Mouse (Mus musculus): ENCODE measurements around the gene Zscan5b.
"Not testable (repeated sequence)": the region's sequence is repeated elsewhere in the genome, so short reads cannot be mapped to it uniquely, and the experiment has no call there.

Gene Zscan5b

DNA sequence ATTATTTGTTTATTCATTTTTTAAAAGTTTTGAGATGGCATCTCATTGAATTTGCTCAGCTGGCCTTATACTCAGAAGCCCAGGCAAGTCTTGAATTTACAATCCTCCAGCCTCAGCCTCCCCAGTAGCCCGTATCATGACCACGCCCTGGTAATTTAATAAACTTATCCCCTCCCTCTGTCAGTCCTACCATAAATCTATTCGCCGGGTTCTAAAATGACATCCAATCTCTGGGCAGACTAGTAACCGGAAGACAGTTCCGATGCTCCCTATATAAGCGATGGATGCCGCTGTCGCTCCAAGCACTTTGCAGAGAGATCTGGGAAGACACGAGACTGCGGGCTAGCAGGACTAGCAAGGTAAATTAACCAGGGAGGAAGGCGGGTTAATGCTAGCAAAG lies at the start of gene Zscan5b:
Gene Zscan5b, plus strand, starts transcription at position 301 of the 400 bp plus-strand sequence.
- no peak for DNase-seq

DNA sequence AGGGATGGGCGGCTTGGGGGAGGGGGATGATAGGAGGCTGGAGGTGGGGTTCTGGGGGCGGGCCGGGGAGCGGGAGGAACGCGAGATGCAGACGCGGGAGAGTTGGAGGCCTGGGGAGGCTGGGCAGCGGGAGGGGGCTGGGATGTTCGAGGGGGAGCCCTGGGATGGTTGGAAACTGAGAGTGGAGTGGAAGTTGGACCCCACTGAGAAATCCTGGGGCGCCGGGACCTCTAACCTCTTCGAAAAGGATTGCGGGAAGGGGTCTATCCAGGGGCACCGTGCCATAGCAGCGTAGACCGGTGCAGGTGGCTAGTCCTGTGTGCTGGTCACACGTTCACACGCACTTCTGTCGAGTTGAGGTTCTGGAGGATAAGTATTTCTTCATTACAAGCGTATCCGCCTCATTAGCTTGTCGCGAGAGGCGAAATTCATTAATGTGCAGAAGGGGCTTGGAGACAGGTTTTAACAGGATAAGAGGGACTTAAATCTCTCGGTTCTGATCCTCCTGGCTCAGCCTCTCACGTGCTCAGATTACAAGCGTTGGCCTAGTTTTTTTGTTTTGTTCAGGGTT lies 49.3 kb upstream of the Zscan5b start:
- no peak for DNase-seq

DNA sequence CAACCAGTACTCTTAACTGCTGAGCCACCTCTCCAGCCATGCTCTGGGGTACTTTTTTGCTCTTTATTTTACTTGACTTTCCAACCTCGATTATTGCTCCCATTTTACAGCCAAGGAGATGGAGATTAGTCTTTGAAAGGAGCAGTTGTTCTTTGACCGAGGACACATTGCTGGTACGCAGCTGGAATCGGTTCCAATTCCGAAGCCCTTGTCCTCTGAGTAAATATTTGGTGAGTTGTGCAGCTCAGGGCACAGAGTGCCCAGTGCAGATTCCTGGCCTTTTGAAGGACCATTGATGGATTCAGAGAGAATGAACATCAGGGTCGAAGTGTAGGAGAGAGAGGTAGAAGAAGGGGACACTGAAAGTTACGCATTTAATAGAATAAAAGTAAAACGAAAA lies 48.2 kb upstream of the Zscan5b start:
- peak; percentile 87 for DNase-seq

DNA sequence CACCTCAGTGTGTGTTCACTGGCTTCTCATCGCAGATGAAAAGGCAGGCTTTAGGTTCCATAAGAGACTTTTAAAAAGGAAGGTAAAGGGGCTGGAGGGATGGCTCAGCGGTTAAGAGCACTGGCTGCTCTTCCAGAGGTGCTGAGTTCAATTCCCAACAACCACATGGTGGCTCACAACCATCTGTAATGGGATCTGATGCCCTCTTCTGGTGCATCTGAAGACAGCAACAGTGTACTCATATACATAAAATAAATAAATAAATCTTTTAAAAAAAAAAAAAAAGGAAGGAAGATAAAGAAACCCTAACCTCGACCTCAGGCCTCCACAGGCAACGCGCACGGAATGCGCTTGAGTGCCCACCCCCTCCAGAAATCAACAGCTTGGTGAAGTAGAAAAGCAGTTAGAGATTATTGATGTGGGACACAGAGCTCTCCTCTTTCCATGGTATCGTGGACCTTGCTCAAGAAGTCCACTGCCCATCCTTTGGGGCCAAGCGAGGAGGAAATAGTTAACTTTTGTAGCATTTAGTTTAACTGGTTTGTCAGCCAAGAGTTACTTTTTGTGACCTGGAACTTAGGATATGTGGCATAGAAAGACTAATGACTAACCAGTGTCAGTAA lies 47.6 kb upstream of the Zscan5b start:
- DNase-seq = peak; percentile 90

GRCm38 (mm10) chr7:6179013-6179412 lies 43.1 kb upstream of the Zscan5b start:
- DNase-seq = no peak

DNA sequence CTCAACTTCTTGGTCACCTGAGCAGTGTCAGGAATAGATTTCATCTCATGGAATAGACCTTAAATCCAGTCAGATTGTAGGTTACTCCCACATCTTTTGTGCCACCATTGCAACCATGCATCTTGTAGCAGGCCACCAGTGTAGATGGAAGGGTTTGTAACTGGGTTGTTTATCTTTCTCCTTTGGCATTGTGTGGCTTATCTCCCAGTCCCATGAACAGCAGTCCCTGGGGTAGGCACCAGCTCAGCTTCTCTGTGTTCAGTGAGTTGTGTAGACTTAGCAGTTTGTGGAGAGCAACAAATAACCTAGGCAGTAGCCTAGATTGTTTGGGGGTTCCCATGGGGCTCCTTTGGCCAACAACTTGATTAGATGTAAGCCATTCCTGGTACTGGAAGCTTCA lies 39.2 kb upstream of the Zscan5b start:
- DNase-seq = no peak

DNA sequence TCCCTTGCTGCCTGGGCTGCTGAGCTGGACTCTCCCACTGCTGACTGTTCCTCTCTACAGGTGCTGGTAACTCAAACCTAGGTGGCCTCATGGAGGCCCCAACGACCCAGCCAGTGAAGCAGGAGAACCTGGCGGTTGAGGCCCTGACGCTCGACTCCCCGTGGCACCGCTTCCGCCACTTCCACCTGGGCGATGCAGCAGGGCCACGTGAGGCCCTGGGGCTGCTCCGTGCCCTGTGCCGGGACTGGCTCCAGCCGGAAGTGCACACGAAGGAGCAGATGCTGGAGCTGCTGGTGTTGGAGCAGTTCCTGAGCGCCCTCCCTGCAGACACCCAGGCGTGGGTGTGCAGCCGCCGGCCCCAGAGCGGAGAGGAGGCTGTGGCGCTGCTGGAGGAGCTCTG lies 38.3 kb upstream of the Zscan5b start:
- DNase-seq = peak; percentile 80

GRCm38 (mm10) chr7:6184521-6184920 lies 37.6 kb upstream of the Zscan5b start:
- DNase-seq = peak; percentile 86

DNA sequence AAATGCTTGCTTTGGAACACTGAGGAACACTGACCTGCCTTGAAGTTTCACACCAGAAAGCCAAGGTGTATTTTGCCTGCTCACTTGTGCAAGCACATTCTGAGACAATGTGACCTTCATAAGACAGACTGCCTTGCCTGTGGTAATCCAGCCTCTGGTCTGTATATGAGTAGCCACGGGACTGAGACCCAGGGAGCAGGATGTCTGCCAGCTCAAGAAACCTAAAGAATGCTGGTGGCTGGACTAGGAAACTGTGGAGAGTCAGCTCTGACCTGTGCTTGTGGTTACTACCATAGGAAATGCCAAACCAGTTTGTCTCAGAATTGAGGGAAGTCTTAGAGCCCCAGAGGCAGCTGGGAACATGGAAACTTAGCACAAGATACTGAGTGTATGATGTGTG lies 36.7 kb upstream of the Zscan5b start:
- DNase-seq = no peak

- peak; percentile 77 for DNase-seq
Observed at GRCm38 (mm10) chr7:6186176-6186575, 35.9 kb upstream of the Zscan5b start.

DNA sequence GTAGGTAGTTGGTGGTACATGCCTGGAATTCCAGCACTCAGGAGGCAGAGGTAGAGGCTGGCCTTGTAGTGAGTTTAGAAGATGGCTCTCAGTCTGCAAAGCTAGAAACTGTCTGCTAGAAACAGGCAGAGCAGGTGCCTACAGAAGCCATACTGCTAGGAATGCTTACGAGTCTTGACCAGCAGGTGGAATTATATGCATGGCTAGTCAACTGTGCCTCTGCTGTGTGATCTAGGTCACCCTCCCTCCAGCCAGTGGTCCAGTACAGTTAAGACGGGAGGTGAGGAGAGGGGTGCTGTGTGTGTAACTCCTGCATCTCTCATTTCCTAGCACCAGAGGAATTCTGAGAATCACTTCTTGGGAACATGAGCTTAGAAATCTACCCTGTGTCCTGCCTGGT lies 35.3 kb upstream of the Zscan5b start:
- peak; percentile 55 for DNase-seq

- DNase-seq = peak; percentile 62
Observed at GRCm38 (mm10) chr7:6189542-6189941, 32.5 kb upstream of the Zscan5b start.

- peak; percentile 88 for DNase-seq
Observed at GRCm38 (mm10) chr7:6191376-6191775, 30.7 kb upstream of the Zscan5b start.

- peak; percentile 67 for DNase-seq
Observed at GRCm38 (mm10) chr7:6194129-6194528, 27.9 kb upstream of the Zscan5b start.

- no peak for DNase-seq
Observed at GRCm38 (mm10) chr7:6195777-6196176, 26.3 kb upstream of the Zscan5b start.

DNA sequence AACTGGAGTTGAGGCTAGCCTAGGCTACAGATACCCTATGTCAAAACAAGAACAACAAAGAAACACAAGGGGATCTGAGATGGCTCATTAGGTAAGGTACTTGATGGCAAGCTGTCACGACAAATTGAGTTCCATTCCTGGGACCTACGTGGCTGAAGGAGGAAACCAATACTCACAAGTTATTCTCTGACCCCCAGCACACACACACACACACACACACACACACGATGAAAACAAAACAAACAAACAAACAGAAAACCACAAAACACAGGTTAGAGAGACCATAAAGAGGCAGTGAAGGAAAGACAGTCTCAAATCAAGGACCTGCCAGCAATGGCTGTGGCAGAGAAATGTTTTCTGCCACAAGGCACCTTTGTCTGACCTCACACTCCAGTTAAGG lies 25.3 kb upstream of the Zscan5b start, which contains the start of gene Galp:
Gene Galp, plus strand, starts transcription at position 301 of the 400 bp plus-strand sequence.
- DNase-seq = no peak

GRCm38 (mm10) chr7:6204200-6204599 lies 17.9 kb upstream of the Zscan5b start:
- DNase-seq = no peak

GRCm38 (mm10) chr7:6213144-6213543 lies 8.9 kb upstream of the Zscan5b start:
- peak; percentile 59 for DNase-seq

DNA sequence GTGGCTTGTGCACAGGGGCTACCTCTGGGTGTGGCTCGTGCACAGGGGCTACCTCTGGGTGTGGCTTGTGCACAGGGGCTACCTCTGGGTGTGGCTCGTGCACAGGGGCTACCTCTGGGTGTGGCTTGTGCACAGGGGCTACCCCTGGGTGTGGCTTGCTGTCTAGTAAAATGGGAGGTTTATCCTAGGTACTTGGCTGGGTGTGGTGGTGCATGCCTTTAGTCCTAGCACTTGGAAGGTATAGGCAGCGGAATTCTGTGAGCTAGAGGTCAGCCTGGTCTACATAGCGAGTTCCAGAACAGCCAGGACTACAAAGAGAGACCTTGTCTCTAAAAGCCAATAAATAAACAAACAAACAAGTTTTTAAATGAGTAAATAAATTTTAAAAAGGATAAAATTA lies 7.4 kb upstream of the Zscan5b start:
- not testable (repeated sequence) for DNase-seq

- no peak for DNase-seq
Observed at GRCm38 (mm10) chr7:6220147-6220546, 1.9 kb upstream of the Zscan5b start.

- DNase-seq = peak; percentile 63
Observed at GRCm38 (mm10) chr7:6228491-6228890, 6.4 kb downstream of the Zscan5b start.

- peak; percentile 35 for DNase-seq
Observed at GRCm38 (mm10) chr7:6239787-6240186, 17.7 kb downstream of the Zscan5b start.

GRCm38 (mm10) chr7:6240841-6241425 lies 18.9 kb downstream of the Zscan5b start:
- peak; percentile 74 for DNase-seq

Data from kidney, adult 9 months (tissue).